Mouse (Mus musculus): Measurements from ENCODE around the gene Trarg1. TPM values are rescaled to one million over a fixed set of nuclear protein-coding genes. Genes with fewer than 3 reads are reported as not detected.

Trarg1 gene
- polyA plus RNA-seq, 2 experiments = 0.20 to 0.51 TPM

DNA sequence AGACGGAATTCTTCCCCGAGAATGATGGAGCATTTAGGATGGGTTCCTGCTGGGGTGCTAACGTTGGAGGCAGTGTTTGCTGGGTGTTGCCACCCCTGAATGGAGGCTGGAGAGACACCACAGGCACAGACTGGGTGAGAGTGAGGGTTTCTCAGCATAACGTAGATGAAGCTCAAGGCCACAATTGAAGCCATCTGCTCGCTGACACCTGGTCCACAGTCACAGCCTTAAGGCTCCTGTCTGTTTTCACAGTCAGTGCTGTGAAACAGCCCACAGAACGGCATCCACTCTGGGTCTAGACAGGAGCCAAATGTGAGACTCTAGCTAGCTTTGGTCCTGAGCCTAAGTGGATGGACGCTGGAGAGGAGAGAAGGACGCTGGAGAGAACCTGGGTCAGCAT is 5.4 kb upstream of the Trarg1 start:
- TF ChIP-seq POLR2A (IDR thresholded peaks at IDR 0.05; ENCODE audit: borderline replicate concordance, extremely low read depth, insufficient read depth, insufficient read length) = no peak
- DNase-seq (ENCODE audit: low spot score) (no peak), ATAC-seq (ENCODE audit: low FRiP score, low read depth) (no peak)
- Histone ChIP-seq H3K9me3 (ENCODE audit: control insufficient read depth, low read length) (no peaks in the 10 kb centered on the region), H3K4me2 (replicated peaks; ENCODE audit: low read depth, low read length, severe bottlenecking) (no peak overlapping the region), H3K9ac (ENCODE audit: low read depth, low read length, severe bottlenecking) (no peak overlapping the region), H3K36me3 (ENCODE audit: control insufficient read depth, insufficient read depth, low read length) (no peaks in the 10 kb centered on the region), H3K4me3 (replicated peaks; ENCODE audit: low read length) (no peak overlapping the region), H3K27me3 (ENCODE audit: control insufficient read depth, insufficient read depth, low read length) (peaks cover 55% of the 10 kb centered on the region), H3K27ac (replicated peaks; ENCODE audit: low read depth, low read length) (no peak overlapping the region), H3K4me1 (ENCODE audit: control insufficient read depth, insufficient read depth, low read length) (peaks cover 6% of the 10 kb centered on the region; the same call in 1 of the 2 replicates)
- WGBS = 46% methylated on average over 8 of the region's 8 CpGs

DNA sequence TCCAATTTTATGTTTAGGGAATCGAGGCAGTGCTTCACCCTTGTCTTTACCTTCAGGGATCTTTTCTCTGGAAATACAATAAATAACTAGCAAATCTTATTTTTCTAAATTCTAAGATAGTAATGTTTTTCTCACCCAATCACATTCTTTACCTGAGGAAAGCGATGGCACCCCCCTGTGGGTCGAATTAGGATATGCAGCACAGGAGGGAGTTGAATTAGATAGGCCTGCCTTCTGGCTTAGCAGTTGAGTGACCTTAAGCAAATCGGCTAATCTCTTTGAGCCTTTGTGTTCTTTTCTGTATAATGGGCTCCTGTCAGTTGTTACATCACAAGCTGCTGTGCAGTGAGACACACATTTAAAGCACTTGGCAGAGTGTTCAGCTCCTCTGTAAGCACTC is 4.9 kb upstream of the Trarg1 start:
- TF ChIP-seq POLR2A (IDR thresholded peaks at IDR 0.05; ENCODE audit: borderline replicate concordance, extremely low read depth, insufficient read depth, insufficient read length) = no peak
- DNase-seq (ENCODE audit: low spot score) (no peak), ATAC-seq (ENCODE audit: low FRiP score, low read depth) (no peak)
- Histone ChIP-seq H3K9ac (ENCODE audit: low read depth, low read length, severe bottlenecking) (no peak overlapping the region), H3K27me3 (ENCODE audit: control insufficient read depth, insufficient read depth, low read length) (peaks cover 52% of the 10 kb centered on the region), H3K4me2 (replicated peaks; ENCODE audit: low read depth, low read length, severe bottlenecking) (no peak overlapping the region), H3K27ac (replicated peaks; ENCODE audit: low read depth, low read length) (no peak overlapping the region), H3K4me3 (replicated peaks; ENCODE audit: low read length) (no peak overlapping the region), H3K9me3 (ENCODE audit: control insufficient read depth, low read length) (no peaks in the 10 kb centered on the region), H3K4me1 (ENCODE audit: control insufficient read depth, insufficient read depth, low read length) (peaks cover 6% of the 10 kb centered on the region; the same call in 1 of the 2 replicates), H3K36me3 (ENCODE audit: control insufficient read depth, insufficient read depth, low read length) (no peaks in the 10 kb centered on the region)
- WGBS = 33% methylated on average over 4 of the region's 4 CpGs

- no peak overlapping the region for H3K27ac ChIP-seq (replicated peaks; ENCODE audit: low read depth, low read length)
- no peaks in the 10 kb centered on the region for H3K4me1 ChIP-seq (ENCODE audit: control insufficient read depth, insufficient read depth, low read length)
- H3K36me3 ChIP-seq (ENCODE audit: control insufficient read depth, insufficient read depth, low read length) = no peaks in the 10 kb centered on the region
- H3K9me3 ChIP-seq (ENCODE audit: control insufficient read depth, low read length) = no peaks in the 10 kb centered on the region
- ATAC-seq (ENCODE audit: low FRiP score, low read depth) (no peak), DNase-seq (ENCODE audit: low spot score) (no peak)
- no peak for TF ChIP-seq POLR2A (IDR thresholded peaks at IDR 0.05; ENCODE audit: borderline replicate concordance, extremely low read depth, insufficient read depth, insufficient read length)
- H3K27me3 ChIP-seq (ENCODE audit: control insufficient read depth, insufficient read depth, low read length) = no peaks in the 10 kb centered on the region
- H3K9ac ChIP-seq (ENCODE audit: low read depth, low read length, severe bottlenecking) = no peak overlapping the region
- WGBS = 81% methylated on average over 2 of the region's 2 CpGs
- no peak overlapping the region for H3K4me2 ChIP-seq (replicated peaks; ENCODE audit: low read depth, low read length, severe bottlenecking)
- H3K4me3 ChIP-seq (replicated peaks; ENCODE audit: low read length) = no peak overlapping the region
These were observed 6.0 kb downstream of the Trarg1 start for GRCm38 (mm10) chr11:76685604-76686003.

GRCm38 (mm10) chr11:76692096-76692495 is 12.5 kb downstream of the Trarg1 start:
- ATAC-seq (ENCODE audit: low FRiP score, low read depth) (no peak), DNase-seq (ENCODE audit: low spot score) (no peak)
- WGBS = 76% methylated on average over 3 of the region's 3 CpGs
- TF ChIP-seq POLR2A (IDR thresholded peaks at IDR 0.05; ENCODE audit: borderline replicate concordance, extremely low read depth, insufficient read depth, insufficient read length) = no peak
- Histone ChIP-seq H3K4me1 (ENCODE audit: control insufficient read depth, insufficient read depth, low read length) (no peaks in the 10 kb centered on the region), H3K27me3 (ENCODE audit: control insufficient read depth, insufficient read depth, low read length) (no peaks in the 10 kb centered on the region), H3K9ac (ENCODE audit: low read depth, low read length, severe bottlenecking) (no peak overlapping the region), H3K4me3 (replicated peaks; ENCODE audit: low read length) (no peak overlapping the region), H3K9me3 (ENCODE audit: control insufficient read depth, low read length) (no peaks in the 10 kb centered on the region), H3K27ac (replicated peaks; ENCODE audit: low read depth, low read length) (no peak overlapping the region), H3K36me3 (ENCODE audit: control insufficient read depth, insufficient read depth, low read length) (no peaks in the 10 kb centered on the region), H3K4me2 (replicated peaks; ENCODE audit: low read depth, low read length, severe bottlenecking) (no peak overlapping the region)

DNA sequence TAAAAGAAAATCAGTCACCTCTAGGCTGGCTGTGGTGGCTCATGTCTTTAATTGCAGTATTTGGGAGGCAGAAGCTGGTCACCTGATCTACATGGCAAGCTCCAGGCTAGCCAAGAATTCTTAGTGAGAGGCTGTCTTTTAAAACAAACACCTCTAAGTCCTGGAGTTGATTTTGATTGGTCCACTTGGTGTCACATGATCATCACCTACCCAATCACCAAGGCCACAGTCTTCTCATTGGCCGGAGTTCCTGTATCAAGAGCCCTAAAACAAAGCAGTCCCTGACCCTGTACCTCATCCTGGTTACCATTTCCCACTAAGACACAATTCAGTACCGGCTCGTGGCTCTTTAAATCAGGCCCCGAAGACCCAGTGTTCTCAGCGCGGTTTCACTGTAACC is 16.2 kb downstream of the Trarg1 start:
- Histone ChIP-seq H3K27me3 (ENCODE audit: control insufficient read depth, insufficient read depth, low read length) (no peaks in the 10 kb centered on the region), H3K27ac (replicated peaks; ENCODE audit: low read depth, low read length) (no peak overlapping the region), H3K4me2 (replicated peaks; ENCODE audit: low read depth, low read length, severe bottlenecking) (no peak overlapping the region), H3K9me3 (ENCODE audit: control insufficient read depth, low read length) (no peaks in the 10 kb centered on the region), H3K4me1 (ENCODE audit: control insufficient read depth, insufficient read depth, low read length) (no peaks in the 10 kb centered on the region), H3K36me3 (ENCODE audit: control insufficient read depth, insufficient read depth, low read length) (no peaks in the 10 kb centered on the region), H3K9ac (ENCODE audit: low read depth, low read length, severe bottlenecking) (no peak overlapping the region), H3K4me3 (replicated peaks; ENCODE audit: low read length) (no peak overlapping the region)
- TF ChIP-seq POLR2A (IDR thresholded peaks at IDR 0.05; ENCODE audit: borderline replicate concordance, extremely low read depth, insufficient read depth, insufficient read length) = no peak
- DNase-seq (ENCODE audit: low spot score) = no peak
- WGBS = 65% methylated on average over 6 of the region's 6 CpGs
- no peak for ATAC-seq (ENCODE audit: low FRiP score, low read depth)

GRCm38 (mm10) chr11:76699626-76700025 is 20.0 kb downstream of the Trarg1 start:
- Histone ChIP-seq H3K9me3 (ENCODE audit: control insufficient read depth, low read length) (no peaks in the 10 kb centered on the region), H3K27ac (replicated peaks; ENCODE audit: low read depth, low read length) (no peak overlapping the region), H3K36me3 (ENCODE audit: control insufficient read depth, insufficient read depth, low read length) (no peaks in the 10 kb centered on the region), H3K9ac (ENCODE audit: low read depth, low read length, severe bottlenecking) (no peak overlapping the region), H3K4me2 (replicated peaks; ENCODE audit: low read depth, low read length, severe bottlenecking) (no peak overlapping the region), H3K4me3 (replicated peaks; ENCODE audit: low read length) (no peak overlapping the region), H3K4me1 (ENCODE audit: control insufficient read depth, insufficient read depth, low read length) (no peaks in the 10 kb centered on the region), H3K27me3 (ENCODE audit: control insufficient read depth, insufficient read depth, low read length) (no peaks in the 10 kb centered on the region)
- DNase-seq (ENCODE audit: low spot score) (no peak), ATAC-seq (ENCODE audit: low FRiP score, low read depth) (no peak)
- 51% methylated on average over 7 of the region's 9 CpGs for WGBS
- no peak for TF ChIP-seq POLR2A (IDR thresholded peaks at IDR 0.05; ENCODE audit: borderline replicate concordance, extremely low read depth, insufficient read depth, insufficient read length)

Measured in limb, embryonic 14.5 days (tissue).